Mouse (Mus musculus) hindbrain, embryonic 14.5 days (tissue): ENCODE results near the gene Slc16a8. TPM values are rescaled to one million over a fixed set of nuclear protein-coding genes. Genes with fewer than 3 reads are reported as not detected.

Source experiments
- ATAC-seq: fragments of 200-750 bp; cut with Nextera tagmentation; 2 replicates; pipeline ENCODE4 v1.8.0; 2017; ENCODE audit warnings: moderate number of reproducible peaks, mild to moderate bottlenecking, moderate TSS enrichment, moderate library complexity; ENCODE audit not compliant: low FRiP score
- DNase-seq: peaks from one replicate; pipeline ENCODE4 v3.0.0-alpha.2; 2015; ENCODE audit warnings: low spot score
- H3K27ac ChIP-seq: fragments of 300-500 bp; sonication (generic); 2 replicates; pipeline ENCODE4 v1.5.1; 2014; ENCODE audit warnings: mild to moderate bottlenecking, moderate library complexity
- H3K27me3 ChIP-seq: fragments of 300-500 bp; sonication (generic); 2 replicates; pipeline ENCODE4 v1.6.1; 2014; ENCODE audit warnings: mild to moderate bottlenecking, low read length, mixed read lengths; ENCODE audit not compliant: control insufficient read depth, insufficient read depth
- H3K36me3 ChIP-seq: fragments of 300-500 bp; sonication (generic); replicated peaks from 2 replicates; pipeline ENCODE4 v1.6.1; 2014; ENCODE audit not compliant: control insufficient read depth, insufficient read depth
- H3K4me1 ChIP-seq: fragments of 300-500 bp; sonication (generic); replicated peaks from 2 replicates; pipeline ENCODE4 v1.6.1; 2014; ENCODE audit warnings: antibody characterized with exemption, low read length, mixed read lengths; ENCODE audit not compliant: control insufficient read depth, insufficient read depth
- H3K4me2 ChIP-seq: fragments of 300-500 bp; sonication (generic); replicated peaks from 2 replicates; pipeline ENCODE4 v1.6.1; 2014; ENCODE audit warnings: mild to moderate bottlenecking, moderate library complexity
- H3K4me3 ChIP-seq: fragments of 300-500 bp; sonication (generic); replicated peaks from 2 replicates; pipeline ENCODE4 v1.5.1; 2014; ENCODE audit warnings: mild to moderate bottlenecking, low read length
- H3K9ac ChIP-seq: fragments of 300-500 bp; sonication (generic); 2 replicates; pipeline ENCODE4 v1.6.1; 2014
- H3K9me3 ChIP-seq: fragments of 300-500 bp; sonication (generic); 2 replicates; pipeline ENCODE4 v1.6.1; 2016; ENCODE audit warnings: low read length; ENCODE audit not compliant: control insufficient read depth
- WGBS: fragments of 180-500 bp; shearing (Covaris S2); extraction: QIAGEN DNeasy Blood & Tissue Kit; methylation state at CpG from one replicate; pipeline ENCODE4 v1.1.7; 2014; 5-methylcytosine and 5-hydroxymethylcytosine counted together
- polyA plus RNA-seq: library from polyadenylated mRNA; unstranded; fragments of >200 nt; fragmentation: Nextera tagmentation; extraction: Ambion mirVana; gene quantifications from 2 replicates; pipeline ENCODE4 v1.2.1, GENCODE M21; 2014

The Slc16a8 gene
- 0.90 and 1.2 TPM in 2 replicates for polyA plus RNA-seq

- Histone ChIP-seq H3K36me3 (no peaks in the 10 kb centered on the region), H3K9me3 (no peaks in the 10 kb centered on the region), H3K27me3 (peaks cover 50% of the 10 kb centered on the region), H3K4me3 (no peak within 1 kb of the TSS), H3K4me2 (no peak within 1 kb of the TSS), H3K27ac (no peak within 1 kb of the TSS), H3K9ac (no peak within 1 kb of the TSS), H3K4me1 (peaks cover 14% of the 10 kb centered on the region; the same call in 1 of the 2 replicates)
- WGBS = 50% methylated on average over 3 of the region's 3 CpGs
- DNase-seq = no peak
- ATAC-seq = no peak
Observed at GRCm38 (mm10) chr15:79254661-79255060, at the start of gene Slc16a8. TSS of gene Slc16a8 (minus strand) at chr15:79254761.

GRCm38 (mm10) chr15:79303725-79304124, 49.2 kb upstream of the Slc16a8 start:
- Histone ChIP-seq H3K9me3 (no peaks in the 10 kb centered on the region), H3K9ac (no peak overlapping the region), H3K27me3 (no peaks in the 10 kb centered on the region), H3K27ac (no peak overlapping the region), H3K4me1 (no peaks in the 10 kb centered on the region), H3K4me2 (no peak overlapping the region), H3K36me3 (peaks cover 13% of the 10 kb centered on the region; the same call in 1 of the 2 replicates), H3K4me3 (no peak overlapping the region)
- DNase-seq = no peak
- 87% methylated on average over 8 of the region's 8 CpGs for WGBS
- ATAC-seq = no peak

- WGBS = 82% methylated on average over 2 of the region's 2 CpGs
Observed at GRCm38 (mm10) chr15:79299563-79300155, 45.1 kb upstream of the Slc16a8 start.

GRCm38 (mm10) chr15:79298553-79298952, 44.0 kb upstream of the Slc16a8 start:
- Histone ChIP-seq H3K4me1 (no peaks in the 10 kb centered on the region), H3K27ac (no peak overlapping the region), H3K27me3 (no peaks in the 10 kb centered on the region), H3K9me3 (no peaks in the 10 kb centered on the region), H3K4me3 (no peak overlapping the region), H3K9ac (no peak overlapping the region), H3K36me3 (peaks cover 3% of the 10 kb centered on the region; the same call in 1 of the 2 replicates), H3K4me2 (no peak overlapping the region)
- no peak for DNase-seq
- WGBS = 91% methylated on average over 6 of the region's 6 CpGs
- ATAC-seq = no peak

More at GRCm38 (mm10) chr15:79299563-79300155, 45.1 kb upstream of the Slc16a8 start:
- H3K27ac ChIP-seq = no peak overlapping the region
- no peak overlapping the region for H3K4me2 ChIP-seq
- H3K4me1 ChIP-seq = no peaks in the 10 kb centered on the region
- DNase-seq (no peak), ATAC-seq (no peak)
- H3K36me3 ChIP-seq = peaks cover 3% of the 10 kb centered on the region; the same call in 1 of the 2 replicates
- no peaks in the 10 kb centered on the region for H3K27me3 ChIP-seq
- no peak overlapping the region for H3K9ac ChIP-seq
- H3K9me3 ChIP-seq = no peaks in the 10 kb centered on the region
- no peak overlapping the region for H3K4me3 ChIP-seq

- no peak overlapping the region for H3K9ac ChIP-seq
- H3K4me1 ChIP-seq = no peaks in the 10 kb centered on the region
- no peak for ATAC-seq
- no peaks in the 10 kb centered on the region for H3K27me3 ChIP-seq
- no peak for DNase-seq
- H3K36me3 ChIP-seq = no peaks in the 10 kb centered on the region
- H3K27ac ChIP-seq = no peak overlapping the region
- no peak overlapping the region for H3K4me3 ChIP-seq
- WGBS = 90% methylated on average over 9 of the region's 9 CpGs
- H3K9me3 ChIP-seq = no peaks in the 10 kb centered on the region
- H3K4me2 ChIP-seq = no peak overlapping the region
Observed at GRCm38 (mm10) chr15:79292779-79293178, 38.2 kb upstream of the Slc16a8 start.

GRCm38 (mm10) chr15:79290340-79290739, 35.8 kb upstream of the Slc16a8 start:
- Histone ChIP-seq H3K36me3 (peaks cover 17% of the 10 kb centered on the region), H3K4me3 (no peak overlapping the region), H3K27me3 (no peaks in the 10 kb centered on the region), H3K9me3 (no peaks in the 10 kb centered on the region), H3K4me1 (no peaks in the 10 kb centered on the region), H3K4me2 (no peak overlapping the region), H3K9ac (no peak overlapping the region), H3K27ac (no peak overlapping the region)
- DNase-seq = no peak
- ATAC-seq = no peak
- WGBS = 79% methylated on average over 3 of the region's 3 CpGs

GRCm38 (mm10) chr15:79289441-79289840, 34.9 kb upstream of the Slc16a8 start:
- 90% methylated on average over 12 of the region's 12 CpGs for WGBS
- Histone ChIP-seq H3K4me2 (no peak overlapping the region), H3K9ac (no peak overlapping the region), H3K36me3 (peaks cover 17% of the 10 kb centered on the region), H3K9me3 (no peaks in the 10 kb centered on the region), H3K27ac (no peak overlapping the region), H3K4me3 (no peak overlapping the region), H3K4me1 (no peaks in the 10 kb centered on the region), H3K27me3 (no peaks in the 10 kb centered on the region)
- ATAC-seq (no peak), DNase-seq (no peak)

GRCm38 (mm10) chr15:79288387-79288786, 33.8 kb upstream of the Slc16a8 start:
- DNase-seq = no peak
- Histone ChIP-seq H3K4me1 (no peaks in the 10 kb centered on the region), H3K9ac (no peak overlapping the region), H3K36me3 (peaks cover 17% of the 10 kb centered on the region), H3K9me3 (no peaks in the 10 kb centered on the region), H3K4me3 (no peak overlapping the region), H3K27ac (no peak overlapping the region), H3K4me2 (no peak overlapping the region), H3K27me3 (no peaks in the 10 kb centered on the region)
- 88% methylated on average over 3 of the region's 3 CpGs for WGBS
- no peak for ATAC-seq

GRCm38 (mm10) chr15:79287091-79287490, 32.5 kb upstream of the Slc16a8 start:
- Histone ChIP-seq H3K27ac (no peak overlapping the region), H3K9ac (no peak overlapping the region), H3K27me3 (no peaks in the 10 kb centered on the region), H3K36me3 (peaks cover 17% of the 10 kb centered on the region), H3K4me1 (no peaks in the 10 kb centered on the region), H3K9me3 (no peaks in the 10 kb centered on the region), H3K4me2 (no peak overlapping the region), H3K4me3 (no peak overlapping the region)
- ATAC-seq (no peak), DNase-seq (no peak)
- WGBS = 87% methylated on average over 7 of the region's 7 CpGs

GRCm38 (mm10) chr15:79286141-79286540, 31.6 kb upstream of the Slc16a8 start:
- WGBS = 86% methylated on average over 7 of the region's 7 CpGs
- ATAC-seq = no peak
- H3K4me2 ChIP-seq = no peak overlapping the region
- H3K4me3 ChIP-seq = no peak overlapping the region
- no peak for DNase-seq
- no peak overlapping the region for H3K9ac ChIP-seq
- no peaks in the 10 kb centered on the region for H3K4me1 ChIP-seq
- no peaks in the 10 kb centered on the region for H3K9me3 ChIP-seq
- H3K36me3 ChIP-seq = peaks cover 17% of the 10 kb centered on the region
- H3K27me3 ChIP-seq = no peaks in the 10 kb centered on the region
- H3K27ac ChIP-seq = no peak overlapping the region
